Mouse (Mus musculus) urinary bladder, postnatal 25 days (tissue): Measurements from ENCODE around the gene Snupn.
"Not testable (repeated sequence)": the region's sequence is repeated elsewhere in the genome, so short reads cannot be mapped to it uniquely, and the experiment has no call there.

ENCODE experiments used
- DNase-seq: peaks from one replicate; pipeline ENCODE4 v3.0.0; 2022; ENCODE audit warnings: low spot score

Gene Snupn

DNA sequence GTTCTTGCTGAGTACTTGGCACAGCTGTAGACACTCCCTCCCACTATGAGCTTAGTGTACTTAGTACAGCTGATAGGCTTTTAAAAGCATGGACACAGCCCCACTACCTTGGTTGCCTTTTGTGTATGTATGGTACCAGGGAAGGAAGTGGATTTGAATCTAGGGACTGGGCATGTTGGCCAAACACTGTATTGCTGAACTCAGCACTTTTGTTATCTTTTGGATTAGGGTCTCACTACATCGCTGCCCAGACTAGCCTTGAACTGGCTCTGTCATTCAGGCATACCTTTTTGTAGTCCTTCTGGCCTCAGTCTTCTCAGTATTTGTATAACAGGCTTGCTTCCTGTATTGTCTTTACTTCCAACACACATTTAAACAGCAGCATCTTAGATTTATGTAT is 20.1 kb upstream of the Snupn start:
- DNase-seq, result no peak

DNA sequence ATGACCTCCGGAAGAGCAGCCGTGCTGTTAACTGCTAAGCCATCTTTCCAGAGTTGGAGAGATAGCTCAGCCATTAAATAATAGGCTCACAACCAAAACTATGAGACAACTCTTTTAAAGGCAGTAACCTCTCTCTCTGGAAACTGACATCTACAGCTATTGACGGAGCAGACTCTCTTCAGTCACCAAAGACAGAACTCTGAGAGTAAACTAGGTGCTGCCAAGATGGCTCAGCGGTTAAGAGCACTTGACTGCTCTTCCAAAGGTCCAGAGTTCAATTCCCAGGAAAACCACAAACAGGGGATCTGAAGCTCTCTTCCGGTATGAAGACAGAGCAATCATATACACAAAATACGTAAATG is 13.8 kb upstream of the Snupn start:
- no peak for DNase-seq

DNA sequence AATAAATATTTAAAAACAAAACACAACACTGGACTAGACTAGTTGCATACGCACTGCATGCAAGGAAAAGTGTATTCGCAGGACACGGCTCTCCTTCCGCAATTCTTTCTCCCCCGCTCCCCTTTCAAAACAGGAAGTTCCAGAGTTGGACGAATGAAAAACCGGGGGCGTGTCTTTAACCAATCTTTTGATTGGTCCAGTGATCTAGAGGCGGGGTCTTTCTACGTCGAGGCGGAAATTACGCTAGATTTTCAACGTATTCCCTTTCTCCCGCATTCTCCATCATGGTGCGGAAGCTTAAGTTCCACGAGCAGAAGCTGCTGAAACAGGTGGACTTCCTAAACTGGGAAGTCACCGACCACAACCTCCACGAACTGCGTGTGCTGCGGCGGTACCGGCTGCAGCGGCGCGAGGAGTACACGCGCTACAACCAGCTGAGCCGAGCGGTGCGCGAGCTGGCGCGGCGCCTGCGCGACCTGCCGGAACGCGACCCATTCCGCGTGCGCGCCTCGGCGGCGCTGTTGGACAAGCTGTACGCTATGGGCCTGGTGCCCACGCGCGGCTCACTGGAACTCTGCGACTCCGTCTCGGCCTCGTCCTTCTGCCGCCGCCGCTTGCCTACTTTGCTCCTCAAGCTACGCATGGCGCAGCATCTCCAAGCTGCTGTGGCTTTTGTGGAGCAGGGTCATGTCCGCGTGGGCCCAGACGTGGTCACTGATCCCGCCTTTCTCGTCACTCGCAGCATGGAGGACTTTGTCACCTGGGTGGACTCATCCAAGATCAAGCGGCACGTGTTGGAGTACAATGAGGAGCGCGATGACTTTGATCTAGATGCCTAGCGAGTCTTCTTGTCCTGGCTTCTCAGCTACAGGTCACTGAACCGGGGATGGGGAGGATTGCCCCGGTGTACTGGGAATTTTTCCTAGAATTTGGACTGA is 13.2 kb upstream of the Snupn start, which contains the start of gene Imp3:
Gene Imp3, plus strand, starts transcription at position 253 of the 938 bp plus-strand sequence.
- DNase-seq, result peak; percentile 69

DNA sequence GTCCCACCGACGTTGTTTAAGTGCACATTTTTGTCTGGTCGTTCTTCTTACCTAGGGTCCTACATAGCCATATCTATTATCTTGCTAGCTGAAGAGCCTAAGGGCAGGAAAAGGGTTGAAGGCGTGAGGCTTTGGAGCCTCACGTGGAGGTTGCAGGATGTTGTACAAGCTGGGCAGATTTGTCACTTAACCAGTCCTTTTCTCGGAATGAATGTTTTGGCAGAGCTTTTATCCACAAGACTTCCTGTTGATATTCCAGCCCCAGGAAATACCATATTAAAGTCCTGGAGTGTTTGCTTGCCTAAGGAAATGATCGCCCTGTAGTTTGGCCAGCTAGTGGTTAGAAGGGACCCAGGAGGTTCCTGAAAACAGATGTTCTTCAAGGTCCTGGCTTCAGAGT is 12.3 kb upstream of the Snupn start:
- no peak for DNase-seq

DNA sequence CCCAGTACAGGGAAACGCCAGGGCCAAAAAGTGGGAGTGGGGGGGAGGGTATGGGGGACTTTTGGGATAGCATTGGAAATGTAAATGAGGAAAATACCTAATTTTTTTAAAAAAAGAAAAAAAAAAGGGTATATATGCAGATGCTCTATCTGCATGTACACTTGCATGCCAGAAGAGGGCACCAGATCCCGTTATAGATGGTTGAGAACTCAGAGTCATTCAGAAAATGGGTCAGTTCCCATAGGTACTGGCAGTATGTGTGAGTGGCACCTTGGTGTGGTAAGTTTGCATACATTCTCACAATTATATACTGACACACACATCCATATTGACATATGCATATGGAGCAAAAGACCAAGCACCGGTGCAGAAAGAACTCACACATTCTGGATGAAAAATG is 3.2 kb upstream of the Snupn start:
- DNase-seq, result peak; percentile 45

DNA sequence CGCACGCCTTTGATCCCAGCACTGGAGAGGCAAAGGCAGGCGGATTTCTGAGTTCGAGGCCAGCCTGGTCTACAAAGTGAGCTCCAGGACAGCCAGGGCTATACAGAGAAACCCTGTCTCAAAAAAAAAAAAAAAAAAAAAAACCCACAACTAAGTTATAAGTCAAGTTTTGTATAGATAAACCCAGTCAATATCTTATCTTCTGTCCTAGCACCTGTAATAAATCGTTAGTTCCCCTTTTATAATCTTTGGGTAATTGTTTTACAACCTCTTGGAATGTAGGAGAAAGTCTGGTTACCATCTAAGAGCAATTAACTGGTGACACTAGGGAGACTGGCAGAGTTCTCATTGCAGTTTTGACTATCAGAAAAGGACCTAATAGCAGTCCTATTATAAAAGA is 2.0 kb upstream of the Snupn start:
- not testable (repeated sequence) for DNase-seq

DNA sequence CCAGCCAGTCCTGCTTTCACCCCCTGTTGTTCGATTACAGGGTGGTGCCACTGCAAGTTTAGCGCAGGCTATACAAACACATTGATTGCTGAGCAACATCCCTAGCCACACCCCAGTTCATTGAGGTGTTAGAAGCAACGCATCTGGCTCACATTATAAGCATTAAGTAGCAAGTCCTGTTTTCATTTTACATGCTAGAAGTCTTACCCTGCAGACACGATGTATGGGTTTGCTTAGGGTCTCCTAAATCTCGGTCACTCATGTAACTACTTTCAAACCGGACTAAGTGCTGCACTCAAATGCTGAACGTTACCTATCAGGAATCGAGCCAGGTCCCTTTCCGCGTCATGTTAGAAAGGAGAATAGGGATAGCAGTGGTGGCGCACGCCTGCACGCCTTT is 911 bp upstream of the Snupn start:
- no peak for DNase-seq

DNA sequence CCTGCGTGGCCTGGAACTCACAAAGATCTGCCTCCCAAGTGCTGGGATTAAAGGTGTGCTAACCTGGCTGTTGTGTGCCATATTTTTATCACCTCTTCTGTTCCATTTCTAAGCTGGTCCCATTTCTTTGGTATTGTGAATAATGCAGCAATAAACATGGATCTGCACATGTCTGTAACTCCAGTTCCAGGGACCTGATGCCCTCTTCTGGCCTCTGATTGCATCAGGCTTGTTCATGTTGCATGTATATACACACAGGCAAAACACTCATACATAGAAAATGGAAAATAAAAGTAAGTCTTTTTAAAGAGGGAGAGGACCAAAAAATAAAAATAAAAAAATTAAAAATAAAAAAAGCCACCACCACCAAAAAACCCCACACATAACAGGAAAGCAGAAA is 2.9 kb downstream of the Snupn start:
- DNase-seq, result no peak

DNA sequence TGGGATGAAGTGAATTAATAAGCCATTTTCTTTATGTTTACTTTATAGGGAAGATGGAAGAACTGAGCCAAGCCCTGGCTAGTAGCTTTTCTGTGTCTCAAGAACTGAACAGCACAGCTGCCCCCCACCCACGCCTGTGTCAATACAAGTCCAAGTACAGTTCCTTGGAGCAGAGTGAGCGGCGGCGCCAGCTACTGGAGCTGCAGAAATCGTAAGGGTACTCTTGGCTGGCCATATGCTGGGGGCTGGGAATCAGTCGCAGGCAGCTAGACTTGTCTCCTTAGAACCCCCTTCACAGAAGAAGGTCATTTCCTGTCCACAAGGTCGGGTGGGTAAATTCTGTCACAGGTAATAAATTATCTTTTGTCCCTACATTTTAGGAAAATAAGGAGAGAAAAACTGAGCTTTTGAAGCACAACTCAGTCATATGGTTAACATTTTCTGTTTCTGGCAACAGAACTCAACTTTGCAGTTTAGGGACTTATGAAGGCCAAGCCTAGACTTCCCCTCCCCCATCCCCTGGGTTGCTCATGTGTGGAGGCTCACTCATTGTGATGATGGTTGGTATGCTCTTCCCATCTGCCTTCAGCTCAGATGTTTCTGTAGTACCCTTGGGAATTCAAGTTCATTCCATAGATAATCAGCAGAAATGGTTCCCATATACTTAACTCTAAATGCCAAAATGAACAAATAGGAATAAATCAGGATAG is 6.4 kb downstream of the Snupn start:
- no peak for DNase-seq

DNA sequence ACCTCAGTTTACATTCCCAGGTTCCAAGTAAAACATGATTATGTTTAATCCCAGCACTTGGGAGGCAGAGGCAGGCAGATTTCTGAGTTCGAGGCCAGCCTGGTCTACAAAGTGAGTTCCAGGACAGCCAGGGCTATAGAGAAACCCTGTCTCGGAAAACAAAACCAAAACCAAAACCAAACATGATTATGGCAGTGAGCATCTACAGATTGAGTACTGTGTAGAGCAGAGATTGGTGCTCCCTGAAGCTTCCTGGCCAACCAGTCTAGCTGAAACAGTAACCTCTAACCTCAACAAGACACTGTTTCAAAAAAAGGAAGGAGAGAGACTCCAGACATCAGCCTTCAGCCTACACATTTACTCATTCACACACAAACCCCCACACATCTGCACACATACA is 8.0 kb downstream of the Snupn start:
- DNase-seq, result no peak

DNA sequence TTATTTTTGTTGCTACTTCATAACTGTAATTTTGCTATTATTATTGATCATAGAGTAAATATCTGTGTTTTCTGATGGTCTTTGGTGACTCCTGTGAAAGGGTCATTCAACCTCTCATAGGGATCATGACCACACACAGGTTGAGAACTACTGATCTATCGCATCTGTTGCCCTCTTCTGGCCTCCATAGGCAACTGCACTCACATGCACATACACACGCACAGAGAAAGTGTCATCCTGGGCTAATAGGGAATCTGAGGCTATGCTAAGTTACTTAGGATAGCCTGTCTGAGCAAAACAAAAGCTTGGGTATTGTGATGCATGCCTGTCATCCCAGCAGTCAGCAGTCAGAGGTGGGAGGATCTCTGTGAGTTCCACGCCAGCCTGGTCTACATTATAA is 10.9 kb downstream of the Snupn start:
- no peak for DNase-seq

DNA sequence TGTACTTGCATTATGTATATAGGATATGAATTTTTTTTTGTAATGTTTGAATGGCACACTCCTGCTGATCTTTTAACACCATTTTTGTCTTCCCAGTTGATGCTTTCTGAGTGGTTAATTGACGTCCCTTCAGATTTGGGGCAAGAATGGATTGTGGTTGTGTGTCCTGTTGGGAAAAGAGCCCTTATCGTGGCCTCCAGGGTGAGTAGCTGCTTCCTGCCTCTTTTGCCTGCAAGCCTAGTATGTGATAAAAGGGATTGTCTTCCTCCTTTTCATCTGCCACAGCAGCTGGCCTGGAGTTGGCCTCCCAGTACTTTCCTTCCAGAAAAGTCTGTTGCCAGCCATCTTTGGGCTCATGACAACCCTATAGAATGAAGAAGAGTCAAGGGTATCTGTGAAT is 19.5 kb downstream of the Snupn start:
- DNase-seq, result no peak

DNA sequence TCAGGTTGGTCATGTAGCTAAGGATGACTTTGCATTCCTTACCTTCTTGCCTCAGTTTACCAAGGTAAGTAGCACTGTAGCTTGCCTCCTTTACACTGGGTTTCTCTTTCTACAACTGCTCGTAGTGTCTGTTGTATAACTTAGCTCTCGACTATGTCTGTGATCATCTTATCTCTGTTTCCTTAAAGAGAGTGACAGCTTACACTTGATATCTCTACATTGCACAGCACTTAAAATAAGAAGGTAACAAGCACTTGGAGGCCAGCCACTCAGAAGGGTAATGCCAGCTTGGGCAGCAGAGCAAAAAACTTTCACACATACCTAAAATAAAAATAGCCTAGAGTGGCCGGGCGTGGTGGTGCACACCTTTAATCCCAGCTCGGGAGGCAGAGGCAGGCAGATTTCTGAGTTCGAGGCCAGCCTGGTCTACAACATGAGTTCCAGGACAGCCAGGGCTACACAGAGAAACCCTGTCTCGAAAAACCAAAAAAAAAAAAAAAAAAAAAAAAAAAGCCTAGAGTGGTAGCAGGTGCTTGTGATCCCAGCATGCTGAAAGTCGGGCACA is 23.4 kb downstream of the Snupn start:
- DNase-seq, result no peak

DNA sequence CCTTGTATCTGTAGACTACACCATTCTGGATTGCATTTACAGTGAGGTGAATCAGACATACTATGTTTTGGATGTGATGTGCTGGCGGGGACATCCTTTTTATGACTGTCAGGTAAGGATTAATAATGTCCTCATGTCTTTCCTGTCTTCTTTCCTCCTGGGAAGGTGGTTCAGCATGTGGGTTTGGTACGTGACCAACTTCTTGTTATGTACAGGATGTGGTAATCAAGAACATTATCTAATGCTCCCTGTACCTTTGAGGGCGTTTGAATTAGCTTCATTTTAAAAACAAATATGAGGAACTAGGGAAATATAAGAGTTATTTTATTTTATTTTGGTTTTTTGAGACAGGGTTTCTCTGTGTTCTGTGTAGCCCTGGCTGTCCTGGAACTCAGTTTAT is 24.5 kb downstream of the Snupn start:
- no peak for DNase-seq

DNA sequence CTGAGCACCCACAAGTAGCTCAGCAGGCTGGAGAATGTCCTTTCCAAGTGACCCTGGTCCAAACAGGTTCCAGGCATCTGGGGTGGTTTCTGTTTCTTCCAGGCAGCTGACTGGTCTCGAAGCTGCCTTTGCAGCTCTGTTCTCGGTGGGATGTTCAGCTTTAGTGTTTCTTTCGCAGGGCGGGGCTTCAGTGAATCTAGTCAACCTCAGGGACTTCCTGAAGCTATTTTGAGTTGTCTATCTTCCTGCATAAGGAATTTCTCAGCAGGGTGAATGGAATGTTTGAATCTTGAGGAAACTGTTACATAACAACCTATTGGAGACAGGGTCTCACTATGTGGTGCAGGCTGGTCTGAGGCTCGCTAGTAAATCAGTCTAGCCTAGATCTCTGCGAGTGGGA is 29.5 kb downstream of the Snupn start:
- DNase-seq, result no peak

DNA sequence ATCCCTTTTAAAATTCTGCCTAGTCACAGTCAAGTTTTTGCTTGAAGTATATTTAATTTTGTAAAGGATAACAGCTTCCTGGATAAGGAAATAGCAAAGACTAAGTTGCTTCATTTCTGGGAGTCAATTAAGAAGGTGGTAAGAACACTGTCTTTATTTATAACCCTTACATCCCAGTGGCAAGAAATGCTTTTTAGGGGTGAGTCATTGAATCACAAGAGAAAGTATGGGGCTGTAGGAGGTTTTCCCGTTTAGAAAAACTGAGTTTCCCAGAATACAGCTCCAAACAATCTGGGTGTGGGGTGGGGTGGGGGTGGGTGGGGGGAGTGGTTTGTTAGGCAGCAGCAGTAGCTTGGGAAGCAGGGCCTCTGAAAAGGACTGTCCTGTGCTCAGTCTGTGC is 30.8 kb downstream of the Snupn start:
- no peak for DNase-seq

DNA sequence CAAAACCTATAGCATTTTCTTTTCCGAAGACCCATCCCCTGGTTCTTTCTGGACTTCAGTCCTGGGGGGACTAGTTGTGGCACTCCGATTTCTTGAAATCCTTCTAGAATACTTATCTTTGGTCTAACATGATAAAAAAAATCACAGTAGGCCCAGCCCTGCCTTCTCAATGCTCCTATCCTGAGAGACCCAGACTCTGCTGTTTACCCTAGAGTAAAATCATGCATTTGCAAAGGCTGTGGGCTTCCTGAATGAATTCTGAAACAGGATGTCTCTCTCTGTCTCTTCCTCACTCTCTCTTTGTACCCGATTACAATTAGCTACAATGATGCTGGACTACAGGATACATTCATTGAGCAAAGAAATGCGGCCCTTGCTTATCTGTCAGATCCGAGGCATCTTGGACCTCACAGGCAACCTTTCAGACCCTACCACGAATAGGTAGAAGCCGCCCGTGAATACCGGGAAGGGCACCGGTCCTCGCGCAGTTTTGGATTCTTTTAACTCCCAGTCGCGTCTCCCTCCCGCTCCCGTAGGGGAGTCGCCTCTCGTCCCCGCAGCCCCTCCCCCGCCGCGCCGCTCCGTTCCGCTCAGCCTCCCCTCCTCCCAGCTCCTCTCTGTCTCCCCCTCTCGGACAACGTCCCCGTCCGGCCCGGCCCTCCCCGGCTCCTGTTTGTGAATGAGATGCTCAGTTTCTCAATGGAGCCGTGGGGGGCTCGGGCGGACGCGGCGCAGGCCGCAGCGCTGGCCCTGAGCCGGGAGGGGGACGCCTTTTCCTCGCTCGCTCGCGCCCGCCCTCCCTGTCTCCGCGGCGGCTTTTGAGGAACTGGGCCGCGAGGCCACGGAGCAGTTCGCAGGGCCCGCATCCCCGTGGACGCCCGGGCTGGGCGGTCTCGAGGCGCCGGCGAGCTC is 43.9 kb downstream of the Snupn start, which contains the start of gene Ptpn9:
Gene Ptpn9, plus strand, starts transcription at position 638 of the 912 bp plus-strand sequence.
- DNase-seq, result peak; percentile 88

DNA sequence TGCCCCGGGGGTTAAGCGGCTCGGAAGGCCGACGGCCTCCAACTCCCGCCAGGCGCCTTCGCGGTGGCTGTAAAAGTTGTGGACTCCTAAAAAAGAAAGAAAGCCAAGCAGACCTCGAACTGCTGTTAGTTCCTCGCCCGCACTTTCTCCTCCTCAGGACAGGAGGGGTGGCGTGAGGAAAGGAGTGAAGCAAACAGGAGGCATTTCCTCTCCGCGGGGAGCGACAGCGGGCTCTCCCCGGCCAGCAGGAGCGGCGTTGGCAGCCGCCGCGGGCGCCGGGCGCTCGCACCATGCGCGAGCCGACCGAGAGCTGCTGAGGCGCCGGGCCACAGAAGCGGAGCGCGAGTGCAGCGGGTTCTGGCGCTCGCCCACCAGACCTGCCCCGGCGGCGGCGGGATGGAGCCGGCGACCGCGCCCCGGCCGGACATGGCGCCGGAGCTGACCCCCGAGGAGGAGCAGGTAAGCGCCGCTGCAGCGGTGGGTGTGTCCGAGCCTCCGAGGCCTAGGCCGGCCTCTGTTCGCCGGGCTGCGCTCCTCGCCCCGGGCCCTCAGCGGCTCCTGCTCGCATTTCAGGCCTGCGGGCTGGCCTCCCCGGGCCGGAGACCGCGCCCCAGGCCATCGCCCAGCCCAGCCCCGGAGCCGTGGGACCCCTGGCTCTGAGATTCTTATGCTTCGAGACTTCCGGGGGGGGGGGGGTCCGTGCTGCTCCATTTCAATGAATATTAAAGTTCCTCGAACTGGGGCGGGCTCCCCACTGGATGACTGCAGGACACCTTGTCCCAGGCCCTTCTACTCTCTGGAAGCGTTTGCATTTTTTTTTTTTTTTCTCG is 44.7 kb downstream of the Snupn start:
- DNase-seq, result peak; percentile 56

DNA sequence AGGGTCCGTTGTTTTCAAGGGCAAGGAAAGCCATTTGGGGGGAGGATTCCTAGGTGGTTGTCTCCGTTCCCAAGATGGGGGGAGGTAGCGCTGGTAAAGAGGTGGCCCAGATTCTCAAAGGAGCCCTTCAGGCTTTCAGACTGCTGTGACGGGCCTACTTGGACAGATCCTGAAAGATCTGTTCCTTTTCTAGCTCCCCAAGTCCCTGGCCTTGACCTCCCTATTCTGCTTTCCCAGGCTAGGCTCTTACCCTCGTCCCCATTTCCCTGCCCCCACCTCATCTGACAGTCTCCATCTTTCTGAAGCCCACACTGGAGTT is 45.3 kb downstream of the Snupn start:
- no peak for DNase-seq

DNA sequence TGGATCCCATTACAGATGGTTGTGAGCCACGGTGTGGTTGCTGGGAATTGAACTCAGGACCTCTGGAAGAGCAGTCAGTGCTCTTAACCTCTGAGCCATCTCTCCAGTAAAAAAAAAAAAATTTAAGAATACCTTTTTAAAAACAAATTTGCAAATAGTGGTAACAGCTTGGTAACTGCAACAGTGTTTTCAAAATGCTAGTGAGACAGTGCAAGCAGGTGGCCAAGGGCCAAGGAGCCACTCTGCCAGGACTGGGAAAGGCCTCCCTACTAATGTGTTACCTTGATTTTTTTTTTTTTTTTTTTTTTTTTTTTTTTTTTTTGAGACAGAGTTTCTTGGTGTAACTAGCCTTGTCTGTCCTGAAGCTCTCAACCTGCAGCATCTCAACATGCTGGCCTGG is 46.5 kb downstream of the Snupn start:
- not testable (repeated sequence) for DNase-seq

DNA sequence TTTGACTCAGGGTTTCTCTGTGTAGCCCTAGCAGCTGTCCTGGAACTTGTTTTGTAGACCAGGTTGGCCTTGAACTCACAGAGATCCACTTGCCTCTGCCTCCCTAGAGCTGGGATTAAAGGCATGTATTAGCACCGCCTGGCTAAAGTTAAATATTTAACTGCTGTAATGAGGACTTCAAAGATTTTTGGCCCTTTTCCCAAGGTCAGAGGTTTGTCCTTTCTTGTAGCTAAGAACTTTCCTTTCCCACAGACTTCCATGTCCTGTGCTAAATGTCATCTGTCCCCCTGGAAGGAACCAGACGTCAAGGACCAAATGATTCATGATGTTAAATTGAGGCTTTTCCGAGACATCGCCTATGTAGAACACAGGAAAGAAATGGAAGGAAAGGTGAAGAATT is 52.3 kb downstream of the Snupn start:
- DNase-seq, result no peak
